25 mouse cellular contexts compared by ENCODE assay signal in genomic region chr5:52339134-52339533, GRCm38 (mm10). TPM values are rescaled to one million over a fixed set of nuclear protein-coding genes. Genes with fewer than 3 reads are reported as not detected.
A peak's percentile ranks its signal among the peaks of the same experiment; 100 is the strongest.
DNase-seq lines count a peak whose midpoint lies in the region; ATAC-seq and TF ChIP-seq lines count a peak whose summit lies in the region.
"Had no signal": no experiment of that assay in that cellular context is flagged by ENCODE, and none has a peak within 500 bp of the region (broad histone marks: within the 10 kb centered on the region; RNA-seq: fewer than 3 reads in every experiment).

No protein-coding gene starts in this region.

- no peak for ATAC-seq in kidney, embryonic 14.5 days (ENCODE audit: low FRiP score, low TSS enrichment)
- ATAC-seq in intestine, embryonic 16.5 days = peak; percentile 52; the same call in 1 of the 2 replicates
- ATAC-seq in stomach, postnatal 0 days (ENCODE audit: low FRiP score, low TSS enrichment) = peak; percentile 35; the same call in 1 of the 2 replicates
- ATAC-seq: CD4-positive, CD25-positive, alpha-beta regulatory T cell, adult 4 months; forebrain, embryonic 15.5 days had no signal

- no peak overlapping the region for H3K27ac ChIP-seq in kidney, adult 2 months (ENCODE audit: insufficient read depth, low read depth, low read length)
- no peak overlapping the region for H3K27ac ChIP-seq in kidney, embryonic 14.5 days (ENCODE audit: low read depth, low read length)
- H3K27ac ChIP-seq in intestine, embryonic 16.5 days (ENCODE audit: low read length) = no peak overlapping the region
- no peak overlapping the region for H3K27ac ChIP-seq in stomach, postnatal 0 days (replicated peaks)
- H3K27ac ChIP-seq: embryonic facial prominence, embryonic 10.5 days; embryonic facial prominence, embryonic 13.5 days; forebrain, embryonic 12.5 days; forebrain, embryonic 15.5 days; heart, embryonic 13.5 days; hindbrain, embryonic 12.5 days; hindbrain, embryonic 15.5 days had no signal

- no peaks in the 10 kb centered on the region for H3K27me3 ChIP-seq in kidney, adult 2 months (replicated peaks; ENCODE audit: control insufficient read depth, insufficient read depth, low read length)
- H3K27me3 ChIP-seq in kidney, embryonic 14.5 days (ENCODE audit: control insufficient read depth, insufficient read depth, low read length) = no peaks in the 10 kb centered on the region
- H3K27me3 ChIP-seq in intestine, embryonic 16.5 days (replicated peaks; ENCODE audit: control insufficient read depth, insufficient read depth, low read length) = no peaks in the 10 kb centered on the region
- H3K27me3 ChIP-seq in stomach, postnatal 0 days (ENCODE audit: control insufficient read depth, insufficient read depth, low read length) = no peaks in the 10 kb centered on the region
- H3K27me3 ChIP-seq: embryonic facial prominence, embryonic 13.5 days; forebrain, embryonic 12.5 days; forebrain, embryonic 15.5 days; heart, embryonic 13.5 days; hindbrain, embryonic 12.5 days; hindbrain, embryonic 15.5 days had no signal

- H3K9ac ChIP-seq in kidney, embryonic 14.5 days (ENCODE audit: low read depth, low read length) = no peak overlapping the region
- H3K9ac ChIP-seq in intestine, embryonic 16.5 days (ENCODE audit: low read depth, low read length) = no peak overlapping the region
- no peak overlapping the region for H3K9ac ChIP-seq in stomach, postnatal 0 days (ENCODE audit: low read length)
- H3K9ac ChIP-seq: embryonic facial prominence, embryonic 13.5 days; forebrain, embryonic 12.5 days; forebrain, embryonic 15.5 days; heart, embryonic 13.5 days; hindbrain, embryonic 12.5 days; hindbrain, embryonic 15.5 days had no signal

- H3K9me3 ChIP-seq in kidney, embryonic 14.5 days (ENCODE audit: control insufficient read depth, low read length) = no peaks in the 10 kb centered on the region
- no peaks in the 10 kb centered on the region for H3K9me3 ChIP-seq in intestine, embryonic 16.5 days (ENCODE audit: control insufficient read depth, low read length)
- H3K9me3 ChIP-seq in stomach, postnatal 0 days (ENCODE audit: control insufficient read depth, low read length) = no peaks in the 10 kb centered on the region
- H3K9me3 ChIP-seq: embryonic facial prominence, embryonic 10.5 days; forebrain, embryonic 12.5 days; forebrain, embryonic 15.5 days; heart, embryonic 13.5 days; hindbrain, embryonic 12.5 days; hindbrain, embryonic 15.5 days had no signal

- DNase-seq in kidney, adult 2 months = peak; percentile 42
- DNase-seq in 3T3-L1 (ENCODE audit: low read depth, low spot score) = peak; percentile 46
- DNase-seq in stomach, postnatal 0 days (ENCODE audit: low spot score) = no peak
- no peak for DNase-seq in spleen, postnatal 10 days (ENCODE audit: low spot score in 2 of 2)
- no peak for DNase-seq in thymus, postnatal 0 days (ENCODE audit: low spot score)
- DNase-seq: adrenal gland, adult 2 months; adrenal gland, postnatal 14 days; cerebellum, adult 11 months; cerebellum, adult 2 months; cerebellum, adult 9-11 months; cerebellum, postnatal 25 days; gastrocnemius, postnatal 25 days; heart, adult 18-20 months; heart, postnatal 14 days had no signal

- H3K4me1 ChIP-seq in kidney, adult 2 months (ENCODE audit: control insufficient read depth, insufficient read depth, low read length) = no peaks in the 10 kb centered on the region
- H3K4me1 ChIP-seq in kidney, embryonic 14.5 days (ENCODE audit: control insufficient read depth, insufficient read depth, low read length) = no peaks in the 10 kb centered on the region
- H3K4me1 ChIP-seq in intestine, embryonic 16.5 days (ENCODE audit: control insufficient read depth, insufficient read depth, low read length) = no peaks in the 10 kb centered on the region
- no peaks in the 10 kb centered on the region for H3K4me1 ChIP-seq in stomach, postnatal 0 days (replicated peaks; ENCODE audit: control insufficient read depth, insufficient read depth)
- H3K4me1 ChIP-seq: embryonic facial prominence, embryonic 10.5 days; forebrain, embryonic 12.5 days; forebrain, embryonic 15.5 days; hindbrain, embryonic 12.5 days; hindbrain, embryonic 15.5 days had no signal

- WGBS in kidney, adult 2 months = 78% methylated on average over 2 of the region's 2 CpGs
- 78% methylated on average over 2 of the region's 2 CpGs for WGBS in kidney, embryonic 14.5 days
- 71% methylated on average over 2 of the region's 2 CpGs for WGBS in intestine, embryonic 16.5 days
- WGBS in stomach, postnatal 0 days = 53% methylated on average over 2 of the region's 2 CpGs

- no peak overlapping the region for H3K4me3 ChIP-seq in kidney, adult 2 months (ENCODE audit: insufficient read depth, low read depth, low read length)
- H3K4me3 ChIP-seq in kidney, embryonic 14.5 days (ENCODE audit: low read length) = no peak overlapping the region
- H3K4me3 ChIP-seq in intestine, embryonic 16.5 days (ENCODE audit: low read length) = no peak overlapping the region
- no peak overlapping the region for H3K4me3 ChIP-seq in stomach, postnatal 0 days (ENCODE audit: low read depth, low read length)
- H3K4me3 ChIP-seq: embryonic facial prominence, embryonic 10.5 days; embryonic facial prominence, embryonic 13.5 days; erythroblast, embryonic 14.5 days; forebrain, embryonic 12.5 days; forebrain, embryonic 15.5 days; heart, embryonic 13.5 days; hindbrain, embryonic 12.5 days; hindbrain, embryonic 15.5 days had no signal

- TF ChIP-seq POLR2A in kidney, adult 2 months (IDR thresholded peaks at IDR 0.05; ENCODE audit: low read depth, low read length) = no peak

- H3K36me3 ChIP-seq in kidney, adult 2 months (ENCODE audit: control insufficient read depth, insufficient read depth, low read length) = no peaks in the 10 kb centered on the region
- no peaks in the 10 kb centered on the region for H3K36me3 ChIP-seq in kidney, embryonic 14.5 days (ENCODE audit: control insufficient read depth, insufficient read depth, low read length)
- no peaks in the 10 kb centered on the region for H3K36me3 ChIP-seq in intestine, embryonic 16.5 days (ENCODE audit: control insufficient read depth, insufficient read depth, low read length)
- H3K36me3 ChIP-seq in stomach, postnatal 0 days (ENCODE audit: control insufficient read depth, insufficient read depth, low read length) = no peaks in the 10 kb centered on the region
- H3K36me3 ChIP-seq: embryonic facial prominence, embryonic 10.5 days; embryonic facial prominence, embryonic 13.5 days; forebrain, embryonic 12.5 days; forebrain, embryonic 15.5 days; heart, embryonic 13.5 days; hindbrain, embryonic 12.5 days; hindbrain, embryonic 15.5 days had no signal

- H3K4me2 ChIP-seq in kidney, embryonic 14.5 days (replicated peaks; ENCODE audit: low read depth, low read length) = no peak overlapping the region
- H3K4me2 ChIP-seq in intestine, embryonic 16.5 days (ENCODE audit: low read depth, low read length) = no peak overlapping the region
- no peak overlapping the region for H3K4me2 ChIP-seq in stomach, postnatal 0 days (replicated peaks; ENCODE audit: low read depth)
- H3K4me2 ChIP-seq: embryonic facial prominence, embryonic 13.5 days; forebrain, embryonic 12.5 days; forebrain, embryonic 15.5 days; heart, embryonic 13.5 days; hindbrain, embryonic 12.5 days; hindbrain, embryonic 15.5 days had no signal

- TF ChIP-seq EP300 in stomach, postnatal 0 days (optimal IDR thresholded peaks at IDR 0.05) = peak; percentile 77

- no peak for TF ChIP-seq CTCF in kidney, adult 2 months (conservative IDR thresholded peaks at IDR 0.05; ENCODE audit: insufficient read depth, insufficient read length, low read depth, low read length)
- no peak for TF ChIP-seq CTCF in stomach, postnatal 0 days (IDR thresholded peaks at IDR 0.05; ENCODE audit: low read depth)

RNA-seq across cellular contexts. Expression of gene Sod3, which starts 24.5 kb away (rescaled TPM):
- polyA plus RNA-seq in kidney, adult 2 months (2012; rRNA removed) = 347 and 350 TPM in 2 replicates
- 2.1 and 4.5 TPM in 2 replicates for polyA plus RNA-seq in kidney, embryonic 14.5 days (2014; fragmentation: Nextera tagmentation; extraction: Ambion mirVana)
- 1.6 TPM in 2 replicates for polyA plus RNA-seq in intestine, embryonic 16.5 days (2015; fragmentation: Nextera tagmentation; extraction: Ambion mirVana)
- 2.4 and 2.6 TPM in 2 replicates for polyA plus RNA-seq in stomach, postnatal 0 days (2015; fragmentation: Nextera tagmentation; extraction: Ambion mirVana)
- polyA plus RNA-seq in thymus, postnatal 0 days (2015; fragmentation: Nextera tagmentation; extraction: Ambion mirVana) = 0.87 and 1.6 TPM in 2 replicates
- polyA plus RNA-seq: CD4-positive, CD25-positive, alpha-beta regulatory T cell, adult 4 months had no signal

Comparison
In these comparisons a context has a peak if more than half of its experiments do, and no peak if none do; other contexts are left out.
1. RNA of gene Sod3, which starts 24.5 kb away (polyA plus RNA-seq): 347 to 350 TPM in kidney, adult 2 months; 2.1 to 4.5 TPM in kidney, embryonic 14.5 days, 2.4 to 2.6 TPM in stomach, postnatal 0 days, 1.6 TPM in intestine, embryonic 16.5 days and 0.87 to 1.6 TPM in thymus, postnatal 0 days; every median in the first group is over 10 times any median in the second.
2. DNase-seq: peak in kidney, adult 2 months (single experiment) and 3T3-L1 (single experiment); none in stomach, postnatal 0 days (single experiment), spleen, postnatal 10 days (0 of 2) and thymus, postnatal 0 days (single experiment).